In genomic region chr1:36937015-36937414, GRCm38 (mm10) we compare ENCODE assay signal across 9 mouse cellular contexts. TPM values are rescaled to one million over a fixed set of nuclear protein-coding genes. Genes with fewer than 3 reads are reported as not detected.
DNase-seq lines count a peak whose midpoint lies in the region; ATAC-seq lines count a peak whose summit lies in the region.
"Had no signal": no experiment of that assay in that cellular context is flagged by ENCODE, and none has a peak within 500 bp of the region (broad histone marks: within the 10 kb centered on the region; RNA-seq: fewer than 3 reads in every experiment).

No protein-coding gene starts in this region.

- H3K9me3 ChIP-seq in limb, embryonic 12.5 days, result no peaks in the 10 kb centered on the region
- H3K9me3 ChIP-seq in limb, embryonic 10.5 days (replicated peaks), result no peaks in the 10 kb centered on the region
- H3K9me3 ChIP-seq in forebrain, embryonic 14.5 days (replicated peaks; ENCODE audit: control insufficient read depth, low read length), result no peaks in the 10 kb centered on the region
- H3K9me3 ChIP-seq in liver, embryonic 11.5 days (ENCODE audit: control insufficient read depth, low read length), result no peaks in the 10 kb centered on the region
- no peaks in the 10 kb centered on the region for H3K9me3 ChIP-seq in stomach, embryonic 15.5 days

- peak overlapping the region; percentile 69 for H3K4me2 ChIP-seq in limb, embryonic 12.5 days
- H3K4me2 ChIP-seq in forebrain, embryonic 14.5 days (ENCODE audit: low read length), result peak overlapping the region; percentile 58
- peak overlapping the region; percentile 74 for H3K4me2 ChIP-seq in liver, embryonic 11.5 days
- peak overlapping the region; percentile 62 for H3K4me2 ChIP-seq in stomach, embryonic 15.5 days

- no peak overlapping the region for H3K9ac ChIP-seq in limb, embryonic 12.5 days (replicated peaks)
- no peak overlapping the region for H3K9ac ChIP-seq in forebrain, embryonic 14.5 days (ENCODE audit: low read length)
- H3K9ac ChIP-seq in liver, embryonic 11.5 days (ENCODE audit: low read depth, low read length), result no peak overlapping the region
- H3K9ac ChIP-seq in stomach, embryonic 15.5 days, result no peak overlapping the region

- no peak overlapping the region for H3K27ac ChIP-seq in limb, embryonic 12.5 days
- no peak overlapping the region for H3K27ac ChIP-seq in limb, embryonic 10.5 days
- H3K27ac ChIP-seq in forebrain, embryonic 14.5 days (ENCODE audit: low read depth, low read length), result no peak overlapping the region
- no peak overlapping the region; the same call in 1 of the 2 replicates for H3K27ac ChIP-seq in liver, embryonic 11.5 days (ENCODE audit: low read depth, low read length)
- H3K27ac ChIP-seq in stomach, embryonic 15.5 days, result no peak overlapping the region

- H3K36me3 ChIP-seq in limb, embryonic 12.5 days, result no peaks in the 10 kb centered on the region
- H3K36me3 ChIP-seq in limb, embryonic 10.5 days, result no peaks in the 10 kb centered on the region
- no peaks in the 10 kb centered on the region for H3K36me3 ChIP-seq in forebrain, embryonic 14.5 days (ENCODE audit: control insufficient read depth, insufficient read depth, low read length)
- H3K36me3 ChIP-seq in liver, embryonic 11.5 days (ENCODE audit: control insufficient read depth, insufficient read depth, low read length), result no peaks in the 10 kb centered on the region
- no peaks in the 10 kb centered on the region for H3K36me3 ChIP-seq in stomach, embryonic 15.5 days

- no peak overlapping the region for H3K4me3 ChIP-seq in limb, embryonic 12.5 days (replicated peaks)
- no peak overlapping the region for H3K4me3 ChIP-seq in limb, embryonic 10.5 days
- H3K4me3 ChIP-seq in forebrain, embryonic 14.5 days (ENCODE audit: low read depth, low read length), result no peak overlapping the region
- peak overlapping the region; percentile 20; the same call in 1 of the 2 replicates for H3K4me3 ChIP-seq in liver, embryonic 11.5 days (ENCODE audit: low read depth, low read length)
- no peak overlapping the region for H3K4me3 ChIP-seq in stomach, embryonic 15.5 days (replicated peaks)

- DNase-seq in limb, embryonic 10.5 days (ENCODE audit: low spot score), result no peak
- no peak for DNase-seq in forebrain, embryonic 14.5 days (ENCODE audit: low spot score)
- no peak for DNase-seq in liver, embryonic 11.5 days (ENCODE audit: low spot score)
- no peak for DNase-seq in left cerebral cortex, adult 18-20 months (ENCODE audit: low spot score in 2 of 2)
- no peak for DNase-seq in thymus, postnatal 36 days
- DNase-seq: cerebellum, postnatal 36 days; gastrocnemius, postnatal 10 days had no signal

- H3K4me1 ChIP-seq in limb, embryonic 12.5 days (replicated peaks), result peaks cover 19% of the 10 kb centered on the region
- peaks cover 20% of the 10 kb centered on the region for H3K4me1 ChIP-seq in limb, embryonic 10.5 days
- peaks cover 20% of the 10 kb centered on the region for H3K4me1 ChIP-seq in forebrain, embryonic 14.5 days (ENCODE audit: control insufficient read depth, insufficient read depth, low read length)
- H3K4me1 ChIP-seq in liver, embryonic 11.5 days (replicated peaks; ENCODE audit: control insufficient read depth, insufficient read depth, low read length), result peaks cover 40% of the 10 kb centered on the region
- H3K4me1 ChIP-seq in stomach, embryonic 15.5 days, result peaks cover 9% of the 10 kb centered on the region; the same call in 1 of the 2 replicates

- ATAC-seq in limb, embryonic 12.5 days (ENCODE audit: insufficient number of reproducible peaks, insufficient read depth, low FRiP score, low TSS enrichment, low read depth), result no peak
- no peak for ATAC-seq in forebrain, embryonic 14.5 days
- ATAC-seq in liver, embryonic 11.5 days (replicated peaks; ENCODE audit: low FRiP score), result no peak
- ATAC-seq in stomach, embryonic 15.5 days (ENCODE audit: insufficient read depth, low FRiP score, low read depth), result no peak

- no peaks in the 10 kb centered on the region for H3K27me3 ChIP-seq in limb, embryonic 12.5 days
- H3K27me3 ChIP-seq in limb, embryonic 10.5 days (ENCODE audit: low read depth, poor library complexity, severe bottlenecking), result no peaks in the 10 kb centered on the region
- H3K27me3 ChIP-seq in forebrain, embryonic 14.5 days (replicated peaks; ENCODE audit: control insufficient read depth, insufficient read depth, low read length), result no peaks in the 10 kb centered on the region
- no peaks in the 10 kb centered on the region for H3K27me3 ChIP-seq in liver, embryonic 11.5 days (replicated peaks; ENCODE audit: control insufficient read depth, insufficient read depth, low read length)
- no peaks in the 10 kb centered on the region for H3K27me3 ChIP-seq in stomach, embryonic 15.5 days (replicated peaks)

- 55% methylated on average over 2 of the region's 2 CpGs for WGBS in limb, embryonic 12.5 days
- WGBS in limb, embryonic 10.5 days, result 78% methylated on average over 2 of the region's 2 CpGs
- WGBS in forebrain, embryonic 14.5 days, result 88% methylated on average over 2 of the region's 2 CpGs
- WGBS in liver, embryonic 11.5 days, result 72% methylated on average over 2 of the region's 2 CpGs
- WGBS in stomach, embryonic 15.5 days, result 53% methylated on average over 2 of the region's 2 CpGs

RNA-seq across cellular contexts. Expression of gene Tmem131, which starts 6.5 kb away (rescaled TPM):
- polyA plus RNA-seq in limb, embryonic 12.5 days (2016; fragmentation: Nextera tagmentation; extraction: Ambion mirVana), result 15.6 and 17.4 TPM in 2 replicates
- 13.4 and 13.8 TPM in 2 replicates for polyA plus RNA-seq in limb, embryonic 10.5 days (2016; fragmentation: Nextera tagmentation; extraction: Ambion mirVana)
- 12.2 and 14.2 TPM in 2 replicates for polyA plus RNA-seq in forebrain, embryonic 14.5 days (2014; fragmentation: Nextera tagmentation; extraction: Ambion mirVana)
- polyA plus RNA-seq in liver, embryonic 11.5 days (2014; fragmentation: Nextera tagmentation; extraction: Ambion mirVana), result 19.1 and 19.8 TPM in 2 replicates
- polyA plus RNA-seq in stomach, embryonic 15.5 days (2015; fragmentation: Nextera tagmentation; extraction: Ambion mirVana), result 13.7 and 16.8 TPM in 2 replicates
- total RNA-seq in left cerebral cortex, adult 18-20 months (2021), result 10 to 100 TPM; 51.7 to 55.0 TPM
